Mouse (Mus musculus) liver, postnatal 0 days (tissue): ENCODE data around the gene Dhx36.

Experiments
- CTCF ChIP-seq: sonication (generic); IDR thresholded peaks from 2 replicates; pipeline ENCODE4 v1.5.1; 2016; ENCODE audit warnings: antibody characterized with exemption, low read depth
- EP300 ChIP-seq: IDR thresholded peaks from 2 replicates; pipeline ENCODE4 v1.6.1; 2016; ENCODE audit warnings: antibody characterized with exemption, low read depth, mild to moderate bottlenecking

DNA sequence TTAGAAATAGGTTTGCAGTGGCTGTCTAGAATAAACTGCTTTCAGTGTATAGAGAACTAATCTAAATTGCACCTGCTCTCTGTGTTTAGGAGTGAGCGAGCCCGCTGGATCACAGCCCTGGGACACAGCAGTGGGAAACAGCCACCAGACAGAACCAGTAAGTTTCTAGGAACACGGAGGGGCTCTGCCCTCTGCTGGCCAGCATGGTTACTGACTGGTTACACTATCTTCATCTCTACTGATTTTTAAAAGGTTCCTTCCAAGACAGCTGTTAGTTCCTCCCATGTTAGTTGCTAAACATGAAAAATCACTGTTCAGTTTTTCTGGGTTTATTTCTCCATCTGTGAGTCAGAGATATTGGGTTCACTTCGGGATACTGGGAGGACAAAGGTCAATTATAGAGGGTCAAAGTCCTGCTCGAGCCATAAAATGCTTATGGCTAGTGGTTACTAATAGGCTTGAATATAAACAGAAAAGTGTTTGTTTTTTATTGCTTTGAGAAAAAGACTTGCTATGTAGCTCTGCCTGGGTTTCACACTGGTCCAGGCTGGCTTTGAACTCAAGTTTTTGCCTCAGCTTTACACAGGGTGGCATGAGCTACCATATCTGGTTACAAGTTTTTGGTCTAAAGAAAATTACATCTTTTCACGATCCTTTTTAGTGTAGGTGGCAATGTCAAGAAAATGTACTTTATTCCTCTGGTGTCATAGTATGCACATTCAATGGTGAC lies 48.4 kb downstream of the Dhx36 start:
- no peak for TF ChIP-seq EP300
- peak; percentile 74 for TF ChIP-seq CTCF
